Mouse (Mus musculus) stomach, embryonic 15.5 days (tissue): ENCODE data around the gene Cyp21a1. TPM values are rescaled to one million over a fixed set of nuclear protein-coding genes. Genes with fewer than 3 reads are reported as not detected.
"Not testable (repeated sequence)": the region's sequence is repeated elsewhere in the genome, so short reads cannot be mapped to it uniquely, and the experiment has no call there.

ENCODE experiments used
- ATAC-seq: fragments of 200-750 bp; cut with Nextera tagmentation; 2 replicates; pipeline ENCODE4 v1.8.0; 2017; ENCODE audit warnings: low read depth, moderate number of reproducible peaks, moderate TSS enrichment; ENCODE audit not compliant: insufficient read depth, low FRiP score
- H3K27ac ChIP-seq: fragments of 300-500 bp; sonication (generic); 2 replicates; pipeline ENCODE4 v1.5.1; 2015; ENCODE audit warnings: mild to moderate bottlenecking, inconsistent platforms
- H3K27me3 ChIP-seq: fragments of 300-500 bp; sonication (generic); replicated peaks from 2 replicates; pipeline ENCODE4 v1.6.1; 2015; ENCODE audit warnings: inconsistent platforms
- H3K36me3 ChIP-seq: fragments of 300-500 bp; sonication (generic); 2 replicates; pipeline ENCODE4 v1.6.1; 2015; ENCODE audit warnings: inconsistent platforms
- H3K4me1 ChIP-seq: fragments of 300-500 bp; sonication (generic); 2 replicates; pipeline ENCODE4 v1.6.1; 2015; ENCODE audit warnings: inconsistent platforms
- H3K4me2 ChIP-seq: fragments of 300-500 bp; sonication (generic); 2 replicates; pipeline ENCODE4 v1.6.1; 2015; ENCODE audit warnings: mild to moderate bottlenecking, inconsistent platforms
- H3K4me3 ChIP-seq: fragments of 300-500 bp; sonication (generic); replicated peaks from 2 replicates; pipeline ENCODE4 v1.5.1; 2015; ENCODE audit warnings: inconsistent platforms
- H3K9ac ChIP-seq: fragments of 300-500 bp; sonication (generic); 2 replicates; pipeline ENCODE4 v1.6.1; 2015; ENCODE audit warnings: inconsistent platforms
- H3K9me3 ChIP-seq: fragments of 300-500 bp; sonication (generic); 2 replicates; pipeline ENCODE4 v1.6.1; 2016; ENCODE audit warnings: inconsistent platforms
- WGBS: fragments of 180-500 bp; shearing (Covaris S2); methylation state at CpG from one replicate; pipeline ENCODE4 v1.1.7; 2015; 5-methylcytosine and 5-hydroxymethylcytosine counted together
- polyA plus RNA-seq: library from polyadenylated mRNA; unstranded; fragments of >200 nt; fragmentation: Nextera tagmentation; extraction: Ambion mirVana; gene quantifications from 2 replicates; pipeline ENCODE4 v1.2.1, GENCODE M21; 2015

Gene Cyp21a1
- polyA plus RNA-seq, 1 experiment from 2014 or later = 1.7 TPM

- H3K4me2 ChIP-seq, H3K4me3 ChIP-seq, ATAC-seq, H3K36me3 ChIP-seq, H3K27me3 ChIP-seq, H3K4me1 ChIP-seq, H3K9me3 ChIP-seq, H3K27ac ChIP-seq, H3K9ac ChIP-seq: not testable (repeated sequence)
- 92% methylated on average over 16 of the region's 16 CpGs for WGBS
Observed at GRCm38 (mm10) chr17:34800781-34801305, 3.5 kb downstream of the Cyp21a1 start.

- no peak for ATAC-seq
- Histone ChIP-seq H3K4me1 (no peaks in the 10 kb centered on the region), H3K27ac (no peak overlapping the region), H3K36me3 (no peaks in the 10 kb centered on the region), H3K9ac (no peak overlapping the region), H3K9me3 (no peaks in the 10 kb centered on the region), H3K27me3 (no peaks in the 10 kb centered on the region), H3K4me2 (no peak overlapping the region), H3K4me3 (no peak overlapping the region)
- 90% methylated on average over 4 of the region's 4 CpGs for WGBS
Observed at GRCm38 (mm10) chr17:34799531-34799925, 4.8 kb downstream of the Cyp21a1 start.

GRCm38 (mm10) chr17:34798866-34799530, 5.4 kb downstream of the Cyp21a1 start:
- Histone ChIP-seq H3K36me3 (no peaks in the 10 kb centered on the region), H3K4me2 (no peak overlapping the region), H3K9me3 (no peaks in the 10 kb centered on the region), H3K9ac (no peak overlapping the region), H3K27ac (no peak overlapping the region), H3K4me1 (no peaks in the 10 kb centered on the region), H3K4me3 (no peak overlapping the region), H3K27me3 (no peaks in the 10 kb centered on the region)
- WGBS = 89% methylated on average over 17 of the region's 17 CpGs
- no peak for ATAC-seq

- H3K9me3 ChIP-seq, H3K4me2 ChIP-seq, H3K36me3 ChIP-seq, H3K27me3 ChIP-seq, H3K9ac ChIP-seq, ATAC-seq, H3K4me1 ChIP-seq, H3K4me3 ChIP-seq, H3K27ac ChIP-seq: not testable (repeated sequence)
- WGBS = 75% methylated on average over 7 of the region's 7 CpGs
Observed at GRCm38 (mm10) chr17:34798071-34798470, 6.3 kb downstream of the Cyp21a1 start.

- not testable (repeated sequence) for H3K27ac ChIP-seq, H3K36me3 ChIP-seq, H3K4me3 ChIP-seq, ATAC-seq, H3K9ac ChIP-seq, H3K9me3 ChIP-seq, H3K27me3 ChIP-seq, H3K4me2 ChIP-seq, H3K4me1 ChIP-seq
- 85% methylated on average over 10 of the region's 10 CpGs for WGBS
Observed at GRCm38 (mm10) chr17:34797211-34797995, 7.0 kb downstream of the Cyp21a1 start.

- H3K4me1 ChIP-seq = no peaks in the 10 kb centered on the region
- WGBS = 80% methylated on average over 8 of the region's 8 CpGs
Observed at GRCm38 (mm10) chr17:34796311-34797140, 7.8 kb downstream of the Cyp21a1 start.

GRCm38 (mm10) chr17:34795633-34796032, 8.7 kb downstream of the Cyp21a1 start:
- no peaks in the 10 kb centered on the region for H3K27me3 ChIP-seq
- no peaks in the 10 kb centered on the region for H3K9me3 ChIP-seq
- WGBS = 70% methylated on average over 9 of the region's 9 CpGs
- H3K4me1 ChIP-seq = no peaks in the 10 kb centered on the region
- no peak for ATAC-seq
- H3K36me3 ChIP-seq = no peaks in the 10 kb centered on the region
- H3K4me3 ChIP-seq = no peak overlapping the region
- H3K27ac ChIP-seq = no peak overlapping the region
- H3K9ac ChIP-seq = no peak overlapping the region
- no peak overlapping the region for H3K4me2 ChIP-seq

More at GRCm38 (mm10) chr17:34796311-34797140, 7.8 kb downstream of the Cyp21a1 start:
- no peak for ATAC-seq
- Histone ChIP-seq H3K4me3 (no peak overlapping the region), H3K36me3 (no peaks in the 10 kb centered on the region), H3K9me3 (no peaks in the 10 kb centered on the region), H3K9ac (no peak overlapping the region), H3K27ac (no peak overlapping the region), H3K27me3 (no peaks in the 10 kb centered on the region), H3K4me2 (no peak overlapping the region)

GRCm38 (mm10) chr17:34795016-34795415, 9.3 kb downstream of the Cyp21a1 start:
- Histone ChIP-seq H3K27me3 (no peaks in the 10 kb centered on the region), H3K9ac (no peak overlapping the region), H3K36me3 (no peaks in the 10 kb centered on the region), H3K4me2 (no peak overlapping the region), H3K9me3 (no peaks in the 10 kb centered on the region), H3K27ac (no peak overlapping the region), H3K4me3 (no peak overlapping the region), H3K4me1 (no peaks in the 10 kb centered on the region)
- 84% methylated on average over 10 of the region's 10 CpGs for WGBS
- ATAC-seq = no peak

GRCm38 (mm10) chr17:34777680-34778325, 26.6 kb downstream of the Cyp21a1 start:
- Histone ChIP-seq H3K4me1 (no peaks in the 10 kb centered on the region), H3K27me3 (no peaks in the 10 kb centered on the region), H3K9me3 (no peaks in the 10 kb centered on the region; the same call in 1 of the 2 replicates), H3K4me3 (no peak overlapping the region), H3K36me3 (no peaks in the 10 kb centered on the region), H3K4me2 (no peak overlapping the region), H3K27ac (no peak overlapping the region), H3K9ac (no peak overlapping the region)
- WGBS = 66% methylated on average over 9 of the region's 9 CpGs
- no peak for ATAC-seq

GRCm38 (mm10) chr17:34761471-34761870, 42.9 kb downstream of the Cyp21a1 start:
- no peak overlapping the region for H3K4me3 ChIP-seq
- no peaks in the 10 kb centered on the region for H3K36me3 ChIP-seq
- 71% methylated on average over 3 of the region's 3 CpGs for WGBS
- H3K27ac ChIP-seq = no peak overlapping the region
- no peak overlapping the region for H3K4me2 ChIP-seq
- H3K27me3 ChIP-seq = no peaks in the 10 kb centered on the region
- no peak for ATAC-seq
- H3K4me1 ChIP-seq = no peaks in the 10 kb centered on the region
- no peaks in the 10 kb centered on the region for H3K9me3 ChIP-seq
- no peak overlapping the region for H3K9ac ChIP-seq
